Mouse (Mus musculus) CH12.LX (cell line): ENCODE results near the gene Gtpbp4. TPM values are rescaled to one million over a fixed set of nuclear protein-coding genes. Genes with fewer than 3 reads are reported as not detected.

Experiments used
- DNase-seq: peaks from one replicate; pipeline ENCODE4 v3.0.0-alpha.2; 2013; ENCODE audit errors: extremely low read depth
- H3K27ac ChIP-seq: 2 replicates; pipeline ENCODE4 v1.5.1; 2012; ENCODE audit warnings: low read depth, mild to moderate bottlenecking, control low read depth, moderate library complexity; ENCODE audit not compliant: insufficient read depth
- H3K27me3 ChIP-seq: replicated peaks from 2 replicates; pipeline ENCODE3; 2012; ENCODE audit warnings: inconsistent platforms
- H3K36me3 ChIP-seq, 2 experiments: replicated peaks in 1 of 2; 2 replicates each; pipeline versions ENCODE3 to v1.6.1; 2012; ENCODE audit warnings: inconsistent platforms in 1 of 2, low read length in 1 of 2, mild to moderate bottlenecking in 1 of 2, mixed read lengths in 1 of 2, moderate library complexity in 1 of 2; ENCODE audit not compliant: control insufficient read depth in 1 of 2, insufficient read depth in 1 of 2
- H3K4me1 ChIP-seq, 2 experiments: 2 replicates each; pipeline ENCODE4 v1.6.1; 2012; ENCODE audit warnings: inconsistent platforms in 1 of 2, moderate library complexity in 1 of 2; ENCODE audit not compliant: insufficient read depth in 2 of 2, control insufficient read depth in 1 of 2
- H3K4me2 ChIP-seq: 2 replicates; pipeline ENCODE4 v1.6.1; 2012; ENCODE audit warnings: low read depth, mild to moderate bottlenecking, control low read depth; ENCODE audit not compliant: poor library complexity, insufficient read depth, severe bottlenecking
- H3K4me3 ChIP-seq, 3 experiments: fragments of 150-350 bp in 1 of 3; sonication (generic) in 1 of 3; replicated peaks in 1 of 3; 2 replicates each; pipeline versions ENCODE3 to v1.5.1; 2011 to 2012; ENCODE audit warnings: low read depth in 2 of 3, low read length in 2 of 3, mild to moderate bottlenecking in 2 of 3, moderate library complexity in 2 of 3, control low read depth in 1 of 3, improper control_type of control experiment in 1 of 3, inconsistent platforms in 1 of 3, mixed read lengths in 1 of 3; ENCODE audit not compliant: poor library complexity in 1 of 3
- H3K79me2 ChIP-seq: replicated peaks from 2 replicates; pipeline ENCODE4 v1.6.1; 2012; ENCODE audit warnings: mild to moderate bottlenecking, moderate library complexity; ENCODE audit not compliant: control insufficient read depth, poor library complexity, insufficient read depth, severe bottlenecking; ENCODE audit errors: extremely low read depth
- H3K9ac ChIP-seq: 2 replicates; pipeline ENCODE4 v1.6.1; 2012; ENCODE audit warnings: low read depth, mild to moderate bottlenecking, control low read depth, moderate library complexity; ENCODE audit not compliant: insufficient read depth
- H3K9me3 ChIP-seq: replicated peaks from 2 replicates; pipeline ENCODE3; 2012; ENCODE audit warnings: low read length, inconsistent platforms, mixed read lengths
- BHLHE40 ChIP-seq: IDR thresholded peaks from 2 replicates; pipeline ENCODE4 v1.6.1; 2011; ENCODE audit warnings: mild to moderate bottlenecking, low read depth, low read length, improper control_type of control experiment
- CHD2 ChIP-seq: IDR thresholded peaks from 2 replicates; pipeline ENCODE4 v1.6.1; 2011; ENCODE audit warnings: low read length, improper control_type of control experiment
- EP300 ChIP-seq: IDR thresholded peaks from 2 replicates; pipeline ENCODE4 v1.6.1; 2011; ENCODE audit warnings: low read length, improper control_type of control experiment
- ETS1 ChIP-seq: conservative IDR thresholded peaks from 2 replicates; pipeline ENCODE4 v1.6.1; 2012; ENCODE audit warnings: low read depth, mild to moderate bottlenecking, inconsistent platforms, low read length, improper control_type of control experiment, moderate library complexity
- HCFC1 ChIP-seq: IDR thresholded peaks from 2 replicates; pipeline ENCODE4 v1.6.1; 2012; ENCODE audit warnings: low read depth, mild to moderate bottlenecking, inconsistent platforms, low read length, improper control_type of control experiment
- IRF4 ChIP-seq: IDR thresholded peaks from 2 replicates; pipeline ENCODE4 v1.6.1; 2014; ENCODE audit warnings: low read depth, mild to moderate bottlenecking, inconsistent platforms, low read length, improper control_type of control experiment
- KAT2A ChIP-seq: IDR thresholded peaks from 2 replicates; pipeline ENCODE4 v1.6.1; 2012; ENCODE audit warnings: low read length, improper control_type of control experiment, inconsistent platforms; ENCODE audit not compliant: insufficient replicate concordance
- MAFK ChIP-seq: IDR thresholded peaks from 2 replicates; pipeline ENCODE4 v1.6.1; 2011; ENCODE audit warnings: low read length, improper control_type of control experiment; ENCODE audit not compliant: insufficient replicate concordance
- MAX ChIP-seq: IDR thresholded peaks from 2 replicates; pipeline ENCODE4 v1.6.1; 2011; ENCODE audit warnings: low read length, improper control_type of control experiment
- MEF2A ChIP-seq: IDR thresholded peaks from 2 replicates; pipeline ENCODE4 v1.6.1; 2014; ENCODE audit warnings: low read depth, mild to moderate bottlenecking, inconsistent platforms, low read length, improper control_type of control experiment, borderline replicate concordance
- MYC ChIP-seq: IDR thresholded peaks from 2 replicates; pipeline ENCODE4 v1.6.1; 2011; ENCODE audit warnings: low read depth, mild to moderate bottlenecking, improper control_type of control experiment, low read length
- NRF1 ChIP-seq: IDR thresholded peaks from 2 replicates; pipeline ENCODE4 v1.6.1; 2014; ENCODE audit warnings: low read depth, mild to moderate bottlenecking, inconsistent platforms, low read length, improper control_type of control experiment, moderate library complexity
- PAX5 ChIP-seq: IDR thresholded peaks from 2 replicates; pipeline ENCODE4 v1.6.1; 2012; ENCODE audit warnings: low read length, inconsistent platforms, mixed read lengths
- POLR2AphosphoS2 ChIP-seq: IDR thresholded peaks from 2 replicates; pipeline ENCODE4 v1.6.1; 2011; ENCODE audit warnings: low read depth, low read length, improper control_type of control experiment
- RAD21 ChIP-seq: IDR thresholded peaks from 2 replicates; pipeline ENCODE4 v1.6.1; 2011; ENCODE audit warnings: low read depth, mild to moderate bottlenecking, low read length, improper control_type of control experiment, moderate library complexity
- TBP ChIP-seq: conservative IDR thresholded peaks from 2 replicates; pipeline ENCODE4 v1.6.1; 2011; ENCODE audit warnings: low read depth, low read length, improper control_type of control experiment
- TCF12 ChIP-seq: IDR thresholded peaks from 2 replicates; pipeline ENCODE4 v1.6.1; 2014; ENCODE audit warnings: low read depth, mild to moderate bottlenecking, inconsistent platforms, low read length, improper control_type of control experiment
- UBTF ChIP-seq: IDR thresholded peaks from 2 replicates; pipeline ENCODE4 v1.6.1; 2012; ENCODE audit warnings: low read depth, mild to moderate bottlenecking, inconsistent platforms, low read length, improper control_type of control experiment, moderate library complexity
- USF1 ChIP-seq: IDR thresholded peaks from 2 replicates; pipeline ENCODE4 v1.6.1; 2014; ENCODE audit warnings: low read depth, mild to moderate bottlenecking, inconsistent platforms, low read length, improper control_type of control experiment
- ZC3H11A ChIP-seq: IDR thresholded peaks from 2 replicates; pipeline ENCODE4 v1.6.1; 2012; ENCODE audit warnings: low read depth, mild to moderate bottlenecking, inconsistent platforms, low read length, improper control_type of control experiment
- ZKSCAN1 ChIP-seq: IDR thresholded peaks from 2 replicates; pipeline ENCODE4 v1.6.1; 2012; ENCODE audit warnings: low read depth, inconsistent platforms, low read length, improper control_type of control experiment, borderline replicate concordance
- ZMIZ1 ChIP-seq: IDR thresholded peaks from 2 replicates; pipeline ENCODE4 v1.6.1; 2012; ENCODE audit warnings: low read depth, mild to moderate bottlenecking, inconsistent platforms, low read length, improper control_type of control experiment
- ZNF384 ChIP-seq: IDR thresholded peaks from 2 replicates; pipeline ENCODE4 v1.6.1; 2012; ENCODE audit warnings: low read depth, low read length, improper control_type of control experiment, inconsistent platforms
- dilution Hi-C: fragments of 300-500 bp; cut with MboI; formaldehyde crosslinking; loops from 2 replicates; pipeline ENCODE4 v1.14.3; 2020; ENCODE audit warnings: low sequenced_read_pairs; ENCODE audit not compliant: extremely low pct_unique_long_range_greater_than_20kb, extremely low pct_ligation_motif_present
- in situ Hi-C: fragments of 300-500 bp; cut with MboI; formaldehyde crosslinking; loops from 3 replicates; pipeline ENCODE4 v1.14.3; 2019; ENCODE audit warnings: low sequenced_read_pairs, low pct_ligation_motif_present, low pct_unique_long_range_greater_than_20kb, mixed read lengths
- polyA plus RNA-seq: library from polyadenylated mRNA; unstranded; fragments of >175 nt; gene quantifications from 2 replicates; pipeline ENCODE4 v1.2.1, GENCODE M21; 2012; ENCODE audit warnings: low read depth; ENCODE audit not compliant: insufficient read length
- total RNA-seq, 2 experiments: library from RNA; depleted of rRNA; stranded (reverse); fragments of 300-350 nt in 1 of 2; fragments of >200 nt in 1 of 2; gene quantifications; 2 replicates each; pipeline ENCODE4 v1.2.3; 2012 to 2014

Gtpbp4 gene
- total and polyA plus RNA-seq, 3 experiments = 92.1 to 174 (median 116) TPM

DNA sequence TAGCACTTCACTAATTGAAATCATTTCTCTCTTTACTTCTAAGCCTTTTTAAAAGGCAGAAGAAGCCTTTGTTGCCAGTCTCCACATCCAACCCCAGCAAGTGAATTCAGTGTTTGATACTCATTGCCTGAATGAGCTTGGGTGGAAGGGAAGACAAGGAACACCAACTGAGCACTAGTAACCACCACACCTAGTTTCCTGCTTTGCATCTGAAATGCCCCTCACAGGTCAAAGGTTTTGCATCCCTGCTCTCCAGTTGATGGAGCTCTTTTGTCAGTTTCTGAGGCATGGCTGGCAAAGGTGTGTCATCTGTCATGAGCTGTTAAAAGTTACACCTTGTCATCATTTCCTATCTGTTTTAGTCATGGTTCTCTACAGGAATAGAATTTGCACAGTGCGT lies 48.8 kb upstream of the Gtpbp4 start:
- Histone ChIP-seq H3K4me1 (no peaks in the 10 kb centered on the region), H3K9ac (no peak overlapping the region), H3K79me2 (no peaks in the 10 kb centered on the region), H3K27ac (no peak overlapping the region), H3K27me3 (no peaks in the 10 kb centered on the region), H3K9me3 (peaks cover 5% of the 10 kb centered on the region), H3K4me3 (no peak overlapping the region), H3K36me3 (no peaks in the 10 kb centered on the region), H3K4me2 (no peak overlapping the region)
- TF ChIP-seq ZMIZ1 (no peak), ETS1 (no peak), BHLHE40 (no peak), PAX5 (no peak), MEF2A (no peak), MAFK (no peak), HCFC1 (no peak), MAX (no peak), POLR2AphosphoS2 (no peak)
- dilution Hi-C loops (no loop called here), in situ Hi-C loops (no loop called here)
- no peak for DNase-seq

DNA sequence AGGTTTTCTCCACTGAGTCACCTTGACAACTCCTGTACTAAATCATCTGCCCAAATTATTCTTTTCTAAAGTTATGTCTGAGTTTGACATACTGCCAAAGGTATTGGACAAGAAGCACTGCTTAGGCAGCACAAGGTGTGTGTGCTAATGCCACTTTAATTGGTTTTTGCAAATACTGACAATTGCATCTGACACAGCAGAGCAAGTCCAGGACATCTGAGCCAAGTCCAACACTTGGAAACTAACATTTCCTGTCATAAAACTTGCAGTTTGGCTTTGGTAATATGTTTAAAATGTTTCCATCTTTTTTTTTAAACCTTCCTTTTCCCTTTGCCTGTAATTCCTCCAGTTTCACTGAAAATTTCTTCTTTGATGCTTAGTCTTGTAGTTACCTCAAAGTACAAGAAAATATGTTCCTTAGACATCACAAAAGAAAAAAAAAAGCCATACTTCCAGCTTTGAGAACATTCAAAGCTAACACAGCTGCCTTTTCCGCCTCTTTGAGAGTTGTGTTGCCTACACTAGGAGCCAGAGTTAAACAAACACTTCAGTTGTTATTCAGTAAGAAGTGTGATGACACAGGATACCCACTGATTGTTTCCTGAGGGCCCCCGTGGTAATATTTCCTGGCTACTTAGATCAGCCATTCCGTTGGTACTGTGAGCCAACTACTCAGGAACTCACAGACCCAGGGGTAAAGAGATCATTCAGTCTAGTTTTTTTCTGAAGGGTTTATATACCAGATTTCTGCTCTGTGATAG lies 47.6 kb upstream of the Gtpbp4 start:
- in situ Hi-C loops (no loop called here), dilution Hi-C loops (no loop called here)
- no peak for TF ChIP-seq MAX
- no peak for TF ChIP-seq HCFC1
- TF ChIP-seq TBP = no peak
- no peak for TF ChIP-seq IRF4
- TF ChIP-seq UBTF = no peak
- no peak for TF ChIP-seq CHD2
- TF ChIP-seq TCF12 = no peak
- TF ChIP-seq MAFK = no peak
- no peak for TF ChIP-seq ZNF384
- TF ChIP-seq ZKSCAN1 = no peak
- TF ChIP-seq KAT2A = no peak
- no peak for TF ChIP-seq RAD21
- TF ChIP-seq USF1 = no peak
- TF ChIP-seq MYC = no peak
- no peak for TF ChIP-seq EP300
- TF ChIP-seq NRF1 = no peak
- TF ChIP-seq ZC3H11A = no peak
- Histone ChIP-seq H3K9me3 (peaks cover 5% of the 10 kb centered on the region), H3K4me3 (no peak overlapping the region), H3K27me3 (no peaks in the 10 kb centered on the region), H3K9ac (no peak overlapping the region), H3K36me3 (no peaks in the 10 kb centered on the region), H3K4me1 (no peaks in the 10 kb centered on the region), H3K4me2 (no peak overlapping the region), H3K27ac (no peak overlapping the region), H3K79me2 (no peaks in the 10 kb centered on the region)
- DNase-seq = no peak
